Mouse (Mus musculus) megakaryocyte-erythroid progenitor cell, adult 5-6 weeks (primary cell): ENCODE data around the gene Dact1. TPM values are rescaled to one million over a fixed set of nuclear protein-coding genes. Genes with fewer than 3 reads are reported as not detected.

Experiments used
- ATAC-seq: replicated peaks from 2 replicates; pipeline ENCODE4 v1.8.0; 2016; ENCODE audit warnings: mild to moderate bottlenecking, inconsistent platforms; ENCODE audit not compliant: severe bottlenecking, poor library complexity, low FRiP score, low TSS enrichment
- total RNA-seq, 2 experiments: library from RNA; stranded (forward) in 1 of 2; stranded (reverse) in 1 of 2; fragments of 200-1000, 215-1000 nt in 1 of 2; fragments of >200 nt in 1 of 2; fragmentation: Nextera tagmentation in 1 of 2; gene quantifications; 2 replicates each; pipeline ENCODE4 v1.2.3; 2014 to 2017

Dact1 gene
- total RNA-seq, 2 experiments from 2014 or later: 0.47 to 1.0 TPM

DNA sequence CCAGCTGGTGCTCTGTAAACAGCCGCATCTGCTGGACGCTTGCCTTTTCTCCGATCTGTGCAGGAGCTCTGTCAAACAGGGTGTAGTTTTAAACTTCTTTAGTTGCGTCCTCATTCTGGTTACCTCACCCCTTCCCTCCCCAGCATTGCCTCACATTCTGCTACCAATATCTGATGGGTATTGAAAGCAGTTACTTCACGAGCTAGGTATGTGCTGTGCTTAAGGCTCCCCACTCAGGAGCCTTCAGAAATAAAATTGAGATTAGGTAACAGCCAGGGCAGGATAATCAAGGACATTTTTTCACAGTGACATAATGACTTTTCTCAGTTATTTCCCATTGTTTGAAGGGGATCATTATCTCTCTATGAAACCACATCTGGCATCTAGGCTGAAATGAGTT, 23.9 kb downstream of the Dact1 start:
- no peak for ATAC-seq

DNA sequence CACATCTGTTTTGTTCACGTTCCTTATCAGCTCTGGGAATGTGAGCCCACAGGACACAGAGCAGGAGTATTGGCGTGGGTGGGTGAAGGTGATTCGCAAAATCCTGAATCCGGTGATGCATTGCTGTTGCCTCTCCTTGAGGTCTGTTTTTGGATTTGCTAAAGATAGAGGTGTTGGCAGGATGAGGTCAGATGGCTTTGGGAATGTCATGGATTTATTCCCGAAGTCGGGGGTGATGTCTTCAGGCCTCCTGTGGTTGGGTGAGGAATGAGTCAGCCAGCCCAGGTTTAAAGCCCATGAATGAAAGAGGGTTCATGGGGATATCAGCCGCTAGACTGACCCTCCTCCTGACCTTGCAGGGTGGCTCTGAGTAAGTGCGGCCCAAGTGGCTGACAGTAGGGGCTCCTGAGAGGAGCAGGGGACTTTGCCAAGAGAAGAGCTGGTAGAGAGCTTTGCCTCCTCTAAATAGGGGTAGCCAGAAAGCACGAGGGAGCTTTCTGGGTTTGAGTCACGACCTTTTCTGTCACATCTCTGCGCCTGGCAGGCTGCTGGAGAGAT, 27.4 kb downstream of the Dact1 start:
- ATAC-seq: no peak

DNA sequence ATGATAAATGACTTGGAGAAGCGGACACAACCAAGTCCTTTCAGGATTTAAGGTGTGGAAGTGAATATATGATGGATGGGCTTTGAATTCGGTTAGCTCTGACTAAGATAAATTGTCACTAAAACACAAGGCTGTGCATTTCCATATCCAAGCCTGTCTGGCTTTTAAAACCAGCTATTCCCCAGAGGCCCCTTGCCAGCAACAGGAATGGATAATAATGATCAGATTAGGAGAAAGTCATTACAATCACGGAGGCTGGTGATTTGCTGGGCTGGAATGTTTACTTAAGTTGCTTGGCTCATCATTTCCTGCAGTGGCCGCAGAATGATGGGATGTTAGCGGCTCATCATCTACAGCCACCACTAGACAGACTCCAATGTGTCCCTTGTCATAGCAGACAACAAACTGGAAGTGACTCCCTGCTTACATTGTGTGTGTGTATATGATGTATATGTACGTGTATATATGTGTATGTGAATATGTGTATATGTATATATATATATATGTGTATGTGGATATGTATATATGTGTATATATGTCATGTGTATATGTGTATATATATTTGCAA, 28.3 kb downstream of the Dact1 start:
- no peak for ATAC-seq

DNA sequence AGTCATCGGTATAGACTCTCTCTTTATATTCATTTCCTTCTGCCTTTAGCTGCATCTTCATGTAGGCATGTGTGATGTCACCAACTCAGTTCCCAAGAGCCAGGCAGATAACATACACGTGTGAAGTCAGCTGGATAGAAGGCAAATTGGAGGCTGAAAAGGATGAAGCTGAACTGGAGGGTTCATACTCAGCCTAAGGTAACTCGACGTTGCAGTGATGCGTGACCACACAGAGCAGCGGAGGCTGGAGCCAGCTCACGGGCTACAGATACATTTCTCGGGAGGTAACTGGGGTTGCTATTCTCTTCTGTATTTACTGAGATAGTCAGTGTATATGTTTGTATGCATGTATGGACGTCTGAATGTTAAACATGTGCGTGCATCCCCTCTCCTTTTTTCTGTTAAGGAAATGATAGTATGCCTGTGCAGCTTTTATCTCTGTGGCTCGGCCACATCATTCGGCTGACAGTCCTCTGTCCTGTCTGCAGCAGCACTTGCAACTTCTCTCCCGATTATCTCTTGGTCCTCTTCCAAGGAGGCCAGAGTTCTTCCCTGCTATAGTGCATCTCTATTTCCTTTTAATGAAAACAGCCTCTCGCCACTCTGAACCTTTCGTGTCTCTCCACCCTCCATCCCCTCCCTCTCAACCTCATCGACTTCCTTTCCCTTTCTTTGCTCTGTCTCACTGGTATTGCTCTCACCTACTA, 29.6 kb downstream of the Dact1 start:
- no peak for ATAC-seq

DNA sequence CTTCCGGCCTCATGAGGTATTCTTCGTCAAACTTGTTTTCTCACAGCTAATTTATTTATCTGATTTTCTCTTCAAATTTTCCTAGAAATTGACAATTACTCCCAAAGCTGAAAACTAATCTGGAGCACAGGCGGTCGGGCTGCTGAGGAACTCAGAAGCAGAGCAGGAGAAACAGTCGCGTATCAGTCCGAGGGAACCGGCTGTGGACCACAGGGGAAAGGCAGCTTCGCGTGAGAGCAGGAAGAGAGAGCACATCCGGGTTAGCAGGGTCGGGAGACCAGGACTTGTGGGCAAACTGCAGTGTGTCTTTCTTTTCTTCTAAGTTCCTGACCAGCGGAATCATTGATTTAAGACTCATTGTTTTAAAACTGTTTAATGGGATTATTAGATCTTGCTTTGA, 32.7 kb downstream of the Dact1 start:
- no peak for ATAC-seq

DNA sequence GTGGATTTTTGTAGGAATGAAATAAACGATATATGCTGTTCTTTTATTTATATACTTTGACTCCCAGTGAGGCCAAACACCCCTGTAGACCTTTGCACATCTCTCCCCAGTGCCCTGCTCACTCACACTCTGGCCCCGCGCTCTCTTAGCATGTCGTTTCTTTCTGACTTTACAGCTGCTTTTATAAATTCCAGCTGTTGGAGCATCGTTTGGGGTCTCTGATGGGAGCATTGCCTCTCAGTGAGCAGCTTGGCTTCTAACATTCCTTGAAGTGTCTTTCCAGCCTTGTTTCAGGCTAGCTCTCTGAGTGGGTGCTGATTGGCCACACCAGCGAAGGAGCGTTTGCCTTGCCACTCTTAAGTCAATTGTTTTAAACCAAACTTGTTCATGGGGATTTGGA, 35.8 kb downstream of the Dact1 start:
- ATAC-seq: no peak

DNA sequence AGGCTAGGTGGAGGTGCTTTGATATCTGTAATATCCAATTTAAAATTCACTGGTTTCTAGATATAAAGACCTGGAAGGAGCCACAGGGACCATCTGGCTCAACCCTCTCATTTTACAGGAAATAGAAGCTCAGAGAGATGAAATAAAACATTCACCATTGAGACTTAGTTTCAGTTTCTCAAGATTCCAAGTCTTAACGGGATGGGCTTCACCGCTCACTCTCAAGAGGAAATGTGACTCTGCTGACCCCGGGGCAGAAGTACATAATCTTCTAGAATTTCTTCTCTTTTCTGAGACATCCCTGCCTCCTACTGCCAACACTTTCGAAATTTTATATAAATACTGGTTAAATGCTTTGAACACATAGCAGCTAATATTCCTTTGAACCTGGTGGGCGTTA, 36.4 kb downstream of the Dact1 start:
- ATAC-seq: no peak

DNA sequence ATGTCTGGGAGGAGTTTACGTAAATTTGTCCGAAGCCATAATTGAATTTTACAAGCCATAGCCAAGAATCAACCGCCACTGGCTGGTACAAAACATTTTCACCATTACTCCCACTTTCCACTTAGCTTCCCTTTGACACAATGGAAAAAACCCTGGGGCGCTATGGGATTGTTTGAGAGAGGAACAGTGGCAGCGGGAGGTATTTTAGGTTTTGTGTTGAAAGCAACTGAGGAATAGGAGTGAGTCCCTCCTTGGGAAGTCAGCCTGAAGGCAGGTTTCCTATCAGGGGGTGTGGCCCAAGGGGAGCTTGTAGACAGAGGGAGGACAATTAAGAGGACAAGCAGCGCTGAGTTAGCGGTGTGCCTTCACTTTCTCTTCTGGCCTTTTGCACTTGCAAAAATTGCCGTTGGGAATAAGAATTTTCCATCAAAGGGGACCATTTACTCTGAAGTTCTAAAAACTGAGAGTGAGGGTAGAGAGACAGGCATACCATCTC, 38.8 kb downstream of the Dact1 start:
- no peak for ATAC-seq

DNA sequence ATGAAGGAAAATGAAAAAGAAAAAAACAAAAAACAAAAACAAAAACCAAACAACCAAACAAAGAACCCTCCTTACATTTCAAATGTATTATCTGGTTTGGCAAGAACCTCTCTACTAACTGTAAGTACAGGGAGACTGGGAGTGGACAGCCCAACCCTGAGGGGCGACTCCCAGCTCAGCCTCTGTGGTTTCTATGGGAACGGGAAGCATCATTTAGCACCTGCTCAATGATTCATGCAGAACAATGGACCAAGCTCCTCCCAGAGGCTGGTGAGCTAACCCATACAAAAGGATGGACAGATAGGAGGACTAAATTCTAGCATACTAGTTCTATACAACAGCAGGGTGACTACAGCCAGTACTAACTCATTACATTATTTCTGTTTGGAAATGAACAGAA, 40.4 kb downstream of the Dact1 start:
- no peak for ATAC-seq

DNA sequence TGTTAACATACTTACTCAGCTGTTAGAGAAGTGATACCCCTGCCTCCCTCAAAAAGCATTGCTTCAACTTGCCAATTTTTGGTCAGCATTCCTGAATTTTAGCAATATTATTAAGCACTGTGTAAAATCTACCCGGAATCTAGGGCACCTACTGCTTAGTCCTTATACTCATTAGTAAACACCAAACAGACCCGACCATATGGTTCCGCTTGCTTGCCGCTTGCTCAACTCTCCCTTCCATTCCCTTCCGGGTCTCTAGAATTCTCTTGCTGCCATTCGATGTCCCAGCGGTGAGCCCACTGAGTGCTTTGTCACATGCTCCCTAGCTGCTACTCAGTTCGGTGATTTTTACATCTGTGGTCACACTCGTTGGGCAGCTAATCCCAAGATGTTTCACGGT, 45.0 kb downstream of the Dact1 start:
- ATAC-seq: no peak

DNA sequence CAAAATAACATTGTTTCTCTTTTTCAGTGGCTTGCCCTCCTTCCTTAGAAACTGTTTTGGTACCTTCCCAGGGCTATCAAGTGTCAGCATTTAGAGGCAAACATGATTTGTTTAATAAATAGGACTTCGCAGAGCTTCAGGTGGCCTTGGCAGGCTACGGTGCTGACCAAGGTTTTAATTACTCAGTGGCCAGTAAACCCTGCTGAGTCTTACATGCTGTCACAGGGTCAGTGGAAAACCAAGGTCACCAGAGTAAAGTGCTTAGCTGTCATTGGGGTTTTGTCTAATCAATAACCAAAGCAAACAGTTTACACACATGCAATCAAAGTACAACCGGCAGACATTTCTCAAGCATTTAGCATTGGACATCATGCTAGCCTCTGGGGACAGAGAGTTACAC, 45.4 kb downstream of the Dact1 start:
- ATAC-seq: no peak

DNA sequence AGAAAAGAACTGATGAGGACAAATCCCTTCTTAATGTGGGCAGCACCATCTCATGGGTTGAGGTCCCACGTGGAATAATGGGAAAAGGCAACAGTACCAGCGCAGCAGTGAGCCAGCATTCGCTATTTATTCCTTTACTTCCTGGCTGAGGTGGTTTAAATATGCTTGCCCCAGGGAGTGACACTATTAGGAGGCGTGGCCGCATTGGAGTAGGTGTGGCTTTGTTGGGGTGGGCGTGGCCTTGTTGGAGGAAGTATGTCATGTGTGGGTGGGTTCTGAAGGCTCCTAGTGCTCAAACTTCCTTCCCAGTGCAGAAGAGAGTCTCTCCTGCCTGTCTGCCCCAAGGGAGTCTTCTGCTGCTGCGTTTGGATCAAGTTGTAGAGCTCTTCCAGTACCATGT, 51.9 kb downstream of the Dact1 start:
- no peak for ATAC-seq

DNA sequence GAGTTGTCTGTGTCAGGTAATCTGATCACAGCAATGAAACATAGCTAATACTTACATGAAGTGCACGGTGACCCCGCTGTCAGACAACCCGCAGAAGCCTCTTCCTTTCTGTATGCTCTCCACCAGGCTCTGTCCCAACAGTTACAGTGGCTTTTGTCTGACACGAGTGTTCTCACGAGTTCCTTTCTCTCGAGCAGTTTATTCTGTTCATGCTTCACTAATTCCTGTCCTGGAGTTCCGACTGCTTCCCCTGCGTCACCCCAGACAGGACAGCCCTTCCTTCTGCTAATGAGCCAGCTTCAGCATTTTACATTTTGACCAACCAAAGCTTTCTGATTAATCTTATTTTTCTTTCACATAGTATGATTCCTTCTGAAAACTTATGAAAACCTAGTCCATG, 52.7 kb downstream of the Dact1 start:
- ATAC-seq: no peak

DNA sequence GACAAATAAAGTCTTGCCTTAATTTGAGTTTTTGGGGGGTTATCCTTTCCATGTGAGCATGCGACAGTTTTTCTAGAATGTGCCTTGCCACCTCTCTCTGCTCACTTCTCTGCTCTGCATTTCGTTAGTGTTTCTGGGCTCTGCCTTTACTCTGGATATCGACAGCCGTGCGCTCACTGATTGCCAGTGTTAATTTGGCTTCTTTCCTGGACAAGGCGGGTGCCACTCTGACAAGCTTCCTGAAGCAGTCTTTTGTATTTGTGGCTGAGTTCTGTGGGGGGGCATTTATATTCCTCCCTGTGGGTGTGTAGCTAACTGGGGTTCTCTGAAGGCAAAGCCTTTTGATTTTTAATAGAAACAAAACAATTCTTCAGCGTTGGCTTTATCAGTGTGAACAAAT, 54.4 kb downstream of the Dact1 start:
- no peak for ATAC-seq

DNA sequence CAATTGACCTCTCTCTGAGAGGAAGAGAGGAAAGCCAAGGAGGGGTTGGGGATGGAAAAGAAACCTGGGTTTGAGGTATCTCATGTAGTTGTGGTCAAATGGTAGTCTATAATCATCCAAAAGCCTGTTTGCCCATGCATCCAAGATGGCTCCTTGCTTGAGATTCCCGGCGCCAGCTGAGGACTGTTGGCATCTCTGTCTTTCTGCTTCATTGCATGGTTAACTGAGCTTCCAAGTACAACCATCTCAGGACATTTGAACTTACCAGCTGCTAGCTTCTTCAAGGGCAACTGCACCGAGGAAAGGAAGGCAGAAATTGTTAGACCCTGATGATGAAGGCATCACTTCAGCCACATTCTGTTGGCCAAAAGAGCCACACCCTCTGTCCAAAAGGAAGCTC, 54.8 kb downstream of the Dact1 start:
- ATAC-seq: no peak

DNA sequence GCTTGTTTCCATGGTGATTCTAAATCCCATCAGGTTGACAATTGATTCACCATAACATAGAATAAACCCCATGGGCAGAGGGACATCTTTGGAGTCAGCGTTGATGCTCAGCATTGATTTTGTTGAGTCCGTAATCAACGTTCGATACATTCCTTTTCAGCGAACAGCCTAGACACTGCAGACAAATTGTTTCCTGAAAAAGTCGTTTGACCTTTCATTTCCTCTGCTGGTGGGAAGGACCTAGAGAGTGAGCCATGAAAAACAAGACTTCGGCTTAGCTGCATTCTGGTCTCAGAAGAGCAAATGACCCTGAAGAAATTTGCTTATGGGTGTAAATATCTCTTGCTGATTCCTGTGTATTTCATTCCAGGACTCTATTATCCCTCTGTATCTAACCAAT, 55.5 kb downstream of the Dact1 start:
- ATAC-seq: no peak

DNA sequence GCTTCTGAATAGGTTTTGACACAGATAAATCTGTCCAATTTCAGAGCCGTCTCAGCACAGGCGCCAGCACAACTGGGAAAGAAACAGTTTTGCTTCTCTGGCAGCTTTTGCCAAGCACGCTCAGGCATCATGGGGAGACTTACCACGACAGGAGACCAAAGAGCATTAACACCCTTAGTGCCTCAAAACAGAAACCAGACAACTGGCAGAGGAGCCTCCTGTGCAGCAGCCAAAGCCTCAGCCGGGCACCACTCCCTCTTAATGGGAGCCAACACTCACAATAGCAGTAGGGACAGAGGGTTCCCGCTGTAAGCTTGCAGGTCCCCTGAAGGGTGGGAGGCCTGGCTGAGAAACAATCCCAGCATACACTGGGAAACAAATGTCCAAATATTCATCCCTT, 56.5 kb downstream of the Dact1 start:
- ATAC-seq: no peak

DNA sequence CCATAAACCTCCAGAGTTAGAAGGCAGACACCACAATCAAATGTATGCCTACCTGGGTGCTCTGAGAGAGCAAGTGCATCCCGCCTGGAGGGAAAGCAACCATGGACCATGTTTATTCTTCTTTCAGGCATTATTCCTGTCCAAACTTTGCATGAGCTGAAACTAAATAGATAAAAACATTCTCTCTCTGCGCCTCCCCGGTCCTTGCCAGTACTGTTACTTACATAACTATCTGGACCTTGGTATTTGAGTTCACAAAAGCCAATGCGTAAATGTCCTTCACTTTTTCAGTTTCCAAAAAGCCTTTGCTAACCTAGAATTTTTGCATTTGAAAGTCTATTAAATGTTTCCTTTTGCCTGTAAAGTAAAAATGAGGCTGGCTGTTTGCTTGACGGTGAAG, 58.9 kb downstream of the Dact1 start:
- no peak for ATAC-seq
